Mouse (Mus musculus): Measurements from ENCODE around the gene Ipo9.

- no peak for TF ChIP-seq POLR2A (IDR thresholded peaks at IDR 0.05; ENCODE audit: control insufficient read depth, low read depth, low read length)
- no peak for TF ChIP-seq CTCF (IDR thresholded peaks at IDR 0.05; ENCODE audit: control insufficient read depth, insufficient read depth, insufficient replicate concordance, low read depth, low read length)
Observed at GRCm38 (mm10) chr1:135430669-135431017, 344 bp upstream of the Ipo9 start.
